Mouse (Mus musculus): Measurements from ENCODE around the gene Golga2. TPM values are rescaled to one million over a fixed set of nuclear protein-coding genes. Genes with fewer than 3 reads are reported as not detected.

The Golga2 gene
- polyA plus RNA-seq, 1 experiment from 2014 or later: 22.0 TPM

DNA sequence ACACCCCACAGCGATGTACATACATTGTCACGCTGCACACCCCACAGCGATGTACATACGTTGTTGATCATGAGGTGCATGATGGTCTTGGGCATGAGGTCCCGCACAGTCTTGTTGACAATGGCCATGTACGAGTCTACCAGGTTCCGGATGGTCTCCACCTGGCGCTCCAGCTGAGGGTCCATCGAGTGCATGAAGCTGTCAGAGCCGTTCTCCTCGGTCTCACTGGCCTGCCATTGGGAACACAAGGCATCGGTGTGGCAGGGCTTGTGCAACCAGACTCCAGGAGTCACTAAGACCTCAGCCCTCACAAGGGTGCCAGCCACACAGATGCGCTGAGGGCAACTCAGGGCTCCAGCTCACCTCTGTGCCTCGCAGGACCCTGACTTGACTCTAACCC, 27.6 kb downstream of the Golga2 start:
- 91% methylated on average over 14 of the region's 14 CpGs for WGBS
- no peak for DNase-seq (ENCODE audit: low spot score)
- peak overlapping the region; percentile 91 for H3K27ac ChIP-seq
- peaks cover 60% of the 10 kb centered on the region; the same call in 1 of the 2 replicates for H3K27me3 ChIP-seq (ENCODE audit: insufficient read depth, poor library complexity, severe bottlenecking)
- 0 out of 2 replicates have a peak overlapping the region, but pooled peaks have one; percentile 5 for H3K4me3 ChIP-seq
- H3K4me1 ChIP-seq: peaks cover 78% of the 10 kb centered on the region
- H3K36me3 ChIP-seq: peaks cover 5% of the 10 kb centered on the region
- H3K9me3 ChIP-seq: no peaks in the 10 kb centered on the region

DNA sequence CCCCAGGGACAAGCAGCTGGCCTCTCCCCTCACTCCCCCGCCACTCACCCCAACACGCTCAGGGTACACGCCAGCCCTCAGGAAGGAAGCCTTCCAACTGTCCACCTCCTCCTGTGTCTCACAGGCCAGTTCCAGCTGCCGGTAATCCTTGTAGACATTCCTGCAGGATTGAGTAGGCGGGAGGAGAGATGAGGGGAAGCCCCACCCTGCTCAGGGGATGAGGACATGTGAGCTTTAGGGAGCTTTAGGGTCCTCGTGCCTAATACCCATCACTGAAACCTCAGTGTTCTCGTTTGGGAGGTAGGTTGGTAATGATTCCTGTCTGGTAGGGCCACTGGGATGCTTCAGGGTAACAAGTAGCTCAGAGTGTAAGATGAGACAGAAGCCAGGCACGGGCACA, 28.6 kb downstream of the Golga2 start:
- DNase-seq (ENCODE audit: low spot score): no peak
- H3K9me3 ChIP-seq: no peaks in the 10 kb centered on the region
- H3K4me3 ChIP-seq: peak overlapping the region; percentile 33
- H3K27ac ChIP-seq: peak overlapping the region; percentile 91
- WGBS: 10% methylated on average over 8 of the region's 8 CpGs
- peaks cover 55% of the 10 kb centered on the region; the same call in 1 of the 2 replicates for H3K27me3 ChIP-seq (ENCODE audit: insufficient read depth, poor library complexity, severe bottlenecking)
- H3K4me1 ChIP-seq: peaks cover 80% of the 10 kb centered on the region
- H3K36me3 ChIP-seq: no peaks in the 10 kb centered on the region

DNA sequence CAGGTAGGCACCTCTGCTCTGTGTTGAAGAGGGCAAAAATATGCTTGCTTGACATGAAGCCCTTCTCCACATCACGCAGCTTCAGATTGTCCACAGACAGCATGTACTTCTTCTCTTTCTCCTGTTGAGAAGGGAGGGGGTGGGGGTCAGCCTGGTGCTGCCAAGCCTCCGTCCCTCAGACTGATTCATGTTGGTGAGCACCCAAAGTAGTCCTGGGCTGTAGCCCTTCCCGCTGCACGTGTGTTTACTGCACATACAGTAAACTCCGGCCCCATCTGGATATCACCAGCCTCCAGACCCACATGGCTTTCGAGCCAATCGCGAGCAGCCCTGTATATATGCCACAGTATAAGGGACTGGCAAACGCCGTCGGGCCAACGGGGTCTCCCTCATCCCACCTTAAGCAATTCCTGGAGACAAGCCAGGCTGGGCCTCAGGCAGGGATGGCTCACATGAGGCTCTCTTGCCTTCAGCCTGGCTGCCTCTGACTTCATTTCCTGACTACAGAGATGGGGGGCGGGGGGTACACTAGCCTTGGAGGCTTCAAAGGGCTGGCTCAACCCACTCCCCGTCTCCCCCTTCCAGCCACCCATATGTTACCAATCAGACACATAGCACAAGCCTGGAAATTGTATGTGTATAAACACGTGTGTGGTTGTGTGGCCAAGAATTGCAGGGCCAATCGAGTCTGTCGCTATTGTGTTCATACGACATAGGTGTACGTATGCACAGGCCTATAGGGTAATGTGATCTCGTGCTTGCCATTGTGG, 29.9 kb downstream of the Golga2 start:
- H3K27me3 ChIP-seq (ENCODE audit: insufficient read depth, poor library complexity, severe bottlenecking): peaks cover 47% of the 10 kb centered on the region; the same call in 1 of the 2 replicates
- H3K9me3 ChIP-seq: no peaks in the 10 kb centered on the region
- no peak for DNase-seq (ENCODE audit: low spot score)
- no peaks in the 10 kb centered on the region for H3K36me3 ChIP-seq
- peak overlapping the region; percentile 91 for H3K27ac ChIP-seq
- peaks cover 73% of the 10 kb centered on the region for H3K4me1 ChIP-seq
- peak overlapping the region; percentile 5; the same call in 1 of the 2 replicates for H3K4me3 ChIP-seq
- WGBS: 66% methylated on average over 20 of the region's 20 CpGs

DNA sequence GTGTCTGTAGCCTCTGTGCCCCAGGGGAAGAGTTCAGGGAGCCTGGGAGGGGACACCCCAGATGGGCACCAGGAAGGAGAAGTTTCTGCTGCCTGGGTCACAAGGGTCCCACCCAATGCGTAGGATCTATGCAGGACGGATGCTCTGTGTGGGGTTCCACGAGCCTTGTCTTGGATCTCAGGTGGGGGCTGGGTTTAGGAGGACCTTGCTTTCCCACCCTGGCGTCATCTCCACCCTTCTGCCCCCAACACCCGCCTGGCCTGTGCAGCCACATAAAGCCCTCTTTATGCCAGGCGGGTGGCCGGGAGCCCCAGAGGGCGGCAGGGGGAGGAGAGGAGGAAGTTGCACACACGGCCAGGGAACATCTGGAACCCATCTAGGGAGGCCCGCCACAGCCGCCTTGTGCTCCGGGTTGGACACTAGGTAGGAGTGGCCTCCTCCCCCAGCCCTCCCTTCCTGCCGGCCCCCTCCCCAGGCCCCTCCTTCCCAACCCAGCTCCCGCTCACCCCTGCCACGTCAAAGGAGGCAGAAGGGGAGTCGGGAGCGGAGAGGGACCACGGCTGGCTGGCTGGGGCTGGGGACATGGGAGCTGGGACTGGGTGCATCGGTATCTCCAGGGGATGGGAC, 30.7 kb downstream of the Golga2 start:
- Histone ChIP-seq H3K27ac (peak overlapping the region; percentile 91), H3K27me3 (ENCODE audit: insufficient read depth, poor library complexity, severe bottlenecking) (peaks cover 49% of the 10 kb centered on the region), H3K4me3 (peak overlapping the region; percentile 62), H3K36me3 (no peaks in the 10 kb centered on the region), H3K4me1 (peaks cover 73% of the 10 kb centered on the region), H3K9me3 (no peaks in the 10 kb centered on the region)
- WGBS: 8% methylated on average over 19 of the region's 19 CpGs
- DNase-seq (ENCODE audit: low spot score): peak; percentile 92

DNA sequence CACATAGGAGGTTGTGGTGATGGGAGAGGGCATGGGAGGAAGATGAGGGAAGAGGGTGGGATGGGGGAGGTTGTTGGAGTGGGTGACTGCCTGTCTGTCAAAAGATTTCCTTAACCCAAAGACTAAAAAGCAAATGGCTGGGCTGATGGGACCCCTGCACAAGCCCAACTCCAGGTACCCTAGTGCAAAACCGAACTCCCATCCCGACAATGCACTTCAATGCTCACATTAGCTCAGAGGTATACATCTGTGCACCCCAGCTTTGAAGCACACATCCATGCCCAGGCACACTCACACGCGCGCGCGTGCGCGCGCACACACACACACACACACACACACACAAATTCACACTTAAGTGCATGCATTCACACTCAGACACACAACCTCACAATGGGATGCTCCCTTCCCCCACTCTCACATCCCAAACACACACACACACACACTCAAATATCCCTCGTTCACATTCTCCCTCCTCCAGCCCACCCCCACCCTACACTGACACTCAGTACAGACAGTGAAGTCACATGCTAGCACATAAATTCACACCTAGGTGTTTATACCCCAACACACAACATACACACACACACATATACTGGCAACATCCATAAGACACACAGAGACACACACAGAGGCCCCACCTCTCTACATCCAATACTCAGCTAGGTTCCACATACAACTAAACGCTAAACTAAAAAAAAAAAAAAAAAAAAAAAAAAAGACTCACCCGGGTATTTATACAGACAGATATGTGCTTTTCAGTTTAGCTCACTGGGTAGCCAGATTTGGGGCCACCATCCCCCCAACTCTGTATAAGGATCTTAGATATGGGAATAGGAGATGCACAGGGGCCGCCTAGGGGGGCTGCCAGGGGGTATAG, 31.8 kb downstream of the Golga2 start:
- H3K4me3 ChIP-seq: peak overlapping the region; percentile 62
- peaks cover 73% of the 10 kb centered on the region for H3K4me1 ChIP-seq
- DNase-seq (ENCODE audit: low spot score): no peak
- WGBS: 68% methylated on average over 14 of the region's 14 CpGs
- H3K27ac ChIP-seq: peak overlapping the region; percentile 91
- H3K36me3 ChIP-seq: no peaks in the 10 kb centered on the region
- peaks cover 49% of the 10 kb centered on the region for H3K27me3 ChIP-seq (ENCODE audit: insufficient read depth, poor library complexity, severe bottlenecking)
- H3K9me3 ChIP-seq: no peaks in the 10 kb centered on the region

DNA sequence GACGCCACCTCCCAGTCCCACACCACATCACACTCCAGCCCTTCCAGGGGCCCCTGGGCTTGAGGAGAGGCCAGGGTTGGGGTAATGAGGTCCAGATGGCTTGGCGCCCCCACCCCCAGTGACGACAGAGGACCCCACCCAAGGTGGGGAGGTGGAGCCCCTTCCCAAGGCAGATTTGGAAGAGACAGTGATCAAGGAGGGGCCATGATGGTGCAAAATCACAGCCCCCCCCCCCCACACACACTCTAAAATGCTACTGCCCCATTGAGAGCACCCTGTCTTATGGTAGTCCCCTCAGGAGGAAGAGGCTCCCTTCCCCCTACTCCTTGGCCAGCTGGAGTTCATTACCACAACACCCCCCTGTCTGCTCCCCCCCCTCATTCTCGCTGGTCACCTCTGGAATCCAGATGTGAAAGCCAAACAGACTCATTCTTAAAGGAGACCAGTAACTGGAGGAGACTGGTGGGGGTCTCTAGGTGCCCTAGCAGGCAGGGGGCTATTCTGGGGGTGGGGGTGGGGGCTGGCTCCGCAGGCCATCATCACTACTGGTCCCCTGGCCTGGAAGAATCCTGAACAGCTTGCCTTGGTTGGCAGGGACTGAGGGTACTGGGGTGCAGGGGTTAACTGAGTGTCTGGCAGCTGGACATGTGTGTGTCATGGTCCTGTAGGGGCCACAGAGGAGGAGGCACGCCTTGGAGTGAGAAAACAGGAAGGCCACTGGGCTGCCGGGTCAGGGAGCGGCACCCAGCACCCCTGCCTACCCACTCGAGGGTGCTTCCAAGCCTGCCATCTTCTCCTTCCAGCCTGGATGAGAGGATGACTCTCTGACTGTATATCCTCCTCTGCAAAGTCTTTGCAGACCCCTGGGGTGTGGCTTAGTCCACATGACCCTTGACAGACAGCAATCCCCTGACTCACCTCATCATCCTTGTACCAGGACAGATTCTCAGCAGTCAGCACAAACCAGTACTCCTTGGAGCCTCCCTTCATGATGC, 32.7 kb downstream of the Golga2 start:
- DNase-seq (ENCODE audit: low spot score): no peak
- 0 out of 2 replicates have a peak overlapping the region, but pooled peaks have one; percentile 22 for H3K4me3 ChIP-seq
- no peaks in the 10 kb centered on the region for H3K9me3 ChIP-seq
- H3K36me3 ChIP-seq: no peaks in the 10 kb centered on the region
- peaks cover 46% of the 10 kb centered on the region for H3K27me3 ChIP-seq (ENCODE audit: insufficient read depth, poor library complexity, severe bottlenecking)
- H3K27ac ChIP-seq: peak overlapping the region; percentile 42
- peaks cover 70% of the 10 kb centered on the region for H3K4me1 ChIP-seq
- WGBS: 44% methylated on average over 9 of the region's 9 CpGs

DNA sequence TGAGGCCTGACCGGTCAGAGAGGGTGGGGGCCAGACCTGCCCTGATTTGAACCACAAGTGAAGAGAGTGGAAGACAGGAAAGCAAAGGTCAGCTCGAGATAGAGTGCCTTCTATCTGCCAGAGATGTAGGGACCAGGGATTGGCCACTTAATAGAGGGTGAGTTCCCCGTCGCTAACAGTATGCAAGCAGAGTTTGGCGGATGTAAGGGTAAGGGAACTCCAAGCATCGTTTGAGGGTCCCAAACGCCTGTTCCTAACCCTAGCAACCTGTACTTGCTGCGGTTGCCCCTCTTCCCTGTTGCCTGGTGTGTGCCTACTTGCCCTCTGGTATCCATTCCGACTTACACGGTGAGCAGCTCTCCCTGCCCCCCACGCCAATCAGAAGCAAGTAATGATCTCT, 33.5 kb downstream of the Golga2 start:
- DNase-seq (ENCODE audit: low spot score): no peak
- peaks cover 62% of the 10 kb centered on the region for H3K4me1 ChIP-seq
- peaks cover 38% of the 10 kb centered on the region for H3K27me3 ChIP-seq (ENCODE audit: insufficient read depth, poor library complexity, severe bottlenecking)
- H3K36me3 ChIP-seq: no peaks in the 10 kb centered on the region
- WGBS: 58% methylated on average over 11 of the region's 11 CpGs
- H3K4me3 ChIP-seq: no peak overlapping the region
- H3K9me3 ChIP-seq: no peaks in the 10 kb centered on the region
- peak overlapping the region; percentile 42 for H3K27ac ChIP-seq

DNA sequence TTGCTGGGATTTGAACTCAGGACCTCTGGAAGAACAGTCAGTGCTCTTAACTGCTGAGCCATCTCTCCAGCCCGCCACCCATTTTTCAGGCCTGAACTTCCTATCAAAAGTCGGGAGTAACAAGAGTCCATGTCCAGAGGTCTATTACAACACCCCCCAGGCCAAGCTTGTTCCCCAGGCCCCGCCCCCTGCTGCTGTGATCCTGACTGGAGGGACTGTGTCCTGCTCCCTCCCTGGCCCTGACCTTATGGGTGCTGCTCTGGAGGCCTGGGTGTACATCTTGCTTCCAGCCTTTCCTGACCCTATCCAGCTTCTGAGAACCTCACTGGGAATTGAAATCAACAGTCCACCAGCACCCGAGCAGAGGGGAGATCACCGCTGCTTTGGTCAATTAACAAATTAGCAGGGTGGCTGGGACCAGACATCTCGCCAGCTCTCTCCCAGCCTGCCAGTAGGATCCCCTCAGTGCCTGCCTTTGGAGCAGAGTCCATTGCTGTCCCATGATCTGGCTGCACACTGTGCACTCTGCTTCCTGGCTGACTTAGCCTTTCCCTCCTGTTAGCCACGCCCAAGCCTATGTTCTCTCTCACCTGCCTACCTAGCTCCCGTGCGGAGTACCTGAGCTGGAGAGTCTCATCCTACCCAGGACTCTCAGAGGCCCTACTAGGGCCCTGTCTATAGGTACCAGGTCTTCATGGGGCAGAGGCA, 34.6 kb downstream of the Golga2 start:
- H3K9me3 ChIP-seq: no peaks in the 10 kb centered on the region
- peaks cover 51% of the 10 kb centered on the region for H3K4me1 ChIP-seq
- peaks cover 33% of the 10 kb centered on the region for H3K27me3 ChIP-seq (ENCODE audit: insufficient read depth, poor library complexity, severe bottlenecking)
- no peaks in the 10 kb centered on the region for H3K36me3 ChIP-seq
- no peak overlapping the region for H3K4me3 ChIP-seq
- H3K27ac ChIP-seq: no peak overlapping the region
- WGBS: 56% methylated on average over 9 of the region's 9 CpGs
- DNase-seq (ENCODE audit: low spot score): no peak

- Histone ChIP-seq H3K27ac (no peak overlapping the region), H3K27me3 (ENCODE audit: insufficient read depth, poor library complexity, severe bottlenecking) (peaks cover 21% of the 10 kb centered on the region), H3K4me3 (no peak overlapping the region), H3K9me3 (no peaks in the 10 kb centered on the region), H3K4me1 (peaks cover 38% of the 10 kb centered on the region), H3K36me3 (no peaks in the 10 kb centered on the region)
- WGBS: 76% methylated on average over 7 of the region's 7 CpGs
- no peak for DNase-seq (ENCODE audit: low spot score)
Measured at GRCm38 (mm10) chr2:32322754-32323741, 35.9 kb downstream of the Golga2 start.

DNA sequence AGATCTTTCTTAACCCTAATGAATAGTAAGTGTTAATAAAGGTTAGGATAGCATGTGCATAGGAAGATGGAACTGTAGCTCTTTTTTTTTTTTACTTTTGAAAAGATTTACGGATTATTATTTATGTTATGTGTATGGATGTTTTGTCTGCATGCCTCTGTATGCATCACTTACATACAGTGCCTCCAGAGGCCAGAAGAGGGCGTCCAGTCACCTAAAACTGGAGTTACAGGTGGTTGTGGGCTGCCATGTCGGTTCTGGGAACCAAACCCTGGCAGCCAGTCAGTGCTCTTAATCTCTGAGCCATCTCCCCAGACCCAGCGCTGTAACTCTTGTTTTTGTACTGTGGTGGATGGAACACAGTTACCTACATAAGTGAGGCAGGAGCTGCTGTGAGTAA, 37.1 kb downstream of the Golga2 start:
- H3K4me3 ChIP-seq: no peak overlapping the region
- 44% methylated on average over 4 of the region's 4 CpGs for WGBS
- peaks cover 40% of the 10 kb centered on the region for H3K4me1 ChIP-seq
- H3K36me3 ChIP-seq: no peaks in the 10 kb centered on the region
- no peak for DNase-seq (ENCODE audit: low spot score)
- H3K27me3 ChIP-seq (ENCODE audit: insufficient read depth, poor library complexity, severe bottlenecking): peaks cover 24% of the 10 kb centered on the region
- no peak overlapping the region for H3K27ac ChIP-seq
- H3K9me3 ChIP-seq: no peaks in the 10 kb centered on the region

Measured in heart, embryonic 10.5 days (tissue).